In genomic region chr12:36205579-36206119, GRCm38 (mm10) we compare ENCODE assay signal across 31 mouse cellular contexts. TPM values are rescaled to one million over a fixed set of nuclear protein-coding genes. Genes with fewer than 3 reads are reported as not detected.
A peak's percentile ranks its signal among the peaks of the same experiment; 100 is the strongest.
DNase-seq lines count a peak whose midpoint lies in the region; ATAC-seq and TF ChIP-seq lines count a peak whose summit lies in the region.
"Not testable (repeated sequence)": the region's sequence is repeated elsewhere in the genome, so short reads cannot be mapped to it uniquely, and the experiment has no call there.
"Had no signal": no experiment of that assay in that cellular context is flagged by ENCODE, and none has a peak within 500 bp of the region (broad histone marks: within the 10 kb centered on the region; RNA-seq: fewer than 3 reads in every experiment).

No protein-coding gene starts in this region.

- H3K9ac ChIP-seq in CH12.LX (ENCODE audit: insufficient read depth, low read depth); MEL (ENCODE audit: control insufficient read depth, low read depth, low read length, poor library complexity, severe bottlenecking); forebrain, embryonic 12.5 days; liver, adult 2 months (ENCODE audit: low read depth, low read length): not testable (repeated sequence)

- H3K79me2 ChIP-seq in CH12.LX (replicated peaks; ENCODE audit: control insufficient read depth, extremely low read depth, insufficient read depth, poor library complexity, severe bottlenecking); MEL (ENCODE audit: control insufficient read depth, insufficient read depth, low read length, poor library complexity); liver, adult 2 months (ENCODE audit: control insufficient read depth, insufficient read depth, low read length): not testable (repeated sequence)

- H3K4me2 ChIP-seq in CH12.LX (ENCODE audit: insufficient read depth, low read depth, poor library complexity, severe bottlenecking); forebrain, embryonic 12.5 days: not testable (repeated sequence)

- 0 out of 2 replicates have a peak, but pooled peaks have one; percentile 21 for ATAC-seq in forebrain, embryonic 12.5 days (ENCODE audit: low FRiP score)
- peak; percentile 53 for ATAC-seq in inflammation-experienced regulatory T-cells, adult 6 months

- TF ChIP-seq CTCF in CH12.LX (conservative IDR thresholded peaks at IDR 0.05 in 1 of 2, IDR thresholded peaks at IDR 0.05 in 1 of 2; ENCODE audit: low read depth in 2 of 2, low read length in 2 of 2); MEL (IDR thresholded peaks at IDR 0.05 in 2 of 3, conservative IDR thresholded peaks at IDR 0.05 in 1 of 3; ENCODE audit: control insufficient read depth in 1 of 3, insufficient read depth in 1 of 3, low read depth in 2 of 3, low read length in 3 of 3, poor library complexity in 1 of 3, severe bottlenecking in 1 of 3); brain, embryonic 14.5 days (IDR thresholded peaks at IDR 0.05; ENCODE audit: borderline replicate concordance, extremely low read depth, insufficient read depth, insufficient read length); liver, adult 2 months (IDR thresholded peaks at IDR 0.05; ENCODE audit: low read depth, low read length): not testable (repeated sequence)

- in situ Hi-C loops in CH12.LX (cut with MboI; ENCODE audit: low pct_ligation_motif_present, low pct_unique_long_range_greater_than_20kb, low sequenced_read_pairs) = not testable (repeated sequence)

- H3K27ac ChIP-seq in CH12.LX (ENCODE audit: insufficient read depth, low read depth); MEL (ENCODE audit: control insufficient read depth, low read depth, low read length); forebrain, embryonic 12.5 days; liver, adult 2 months (replicated peaks; ENCODE audit: insufficient read depth, low read depth, low read length): not testable (repeated sequence)

- not testable (repeated sequence) for H3K27me3 ChIP-seq in CH12.LX (replicated peaks); MEL (ENCODE audit: control insufficient read depth in 1 of 2, insufficient read depth in 2 of 2, low read length in 2 of 2); forebrain, embryonic 12.5 days; liver, adult 2 months (ENCODE audit: control insufficient read depth, insufficient read depth, low read length)

- DNase-seq in CH12.LX (ENCODE audit: extremely low read depth) = not testable (repeated sequence)
- DNase-seq in MEL (ENCODE audit: low read depth, low spot score) = peak; percentile 19
- peak; percentile 34 for DNase-seq in brain, embryonic 14.5 days (ENCODE audit: low read depth)
- peak; percentile 40 for DNase-seq in liver, adult 2 months (ENCODE audit: extremely low read depth, low read depth, low spot score)
- peak; percentile 40 for DNase-seq in naive thymus-derived CD4-positive, alpha-beta T cell, adult 2 months (ENCODE audit: low read depth)

- 62% methylated on average over 5 of the region's 5 CpGs for WGBS in forebrain, embryonic 12.5 days
- 52% methylated on average over 5 of the region's 5 CpGs for WGBS in liver, adult 2 months

- H3K4me1 ChIP-seq in CH12.LX (ENCODE audit: control insufficient read depth in 1 of 2, insufficient read depth in 2 of 2); MEL (ENCODE audit: control insufficient read depth in 1 of 2, insufficient read depth in 2 of 2, low read length in 2 of 2); liver, adult 2 months (ENCODE audit: control insufficient read depth, insufficient read depth, low read length): not testable (repeated sequence)
- H3K4me1 ChIP-seq in forebrain, embryonic 12.5 days = peaks cover 11% of the 10 kb centered on the region

- H3K4me3 ChIP-seq in CH12.LX (replicated peaks in 1 of 3; ENCODE audit: low read depth in 2 of 3, low read length in 2 of 3, poor library complexity in 1 of 3); MEL (ENCODE audit: control insufficient read depth in 1 of 2, insufficient read depth in 1 of 2, low read depth in 2 of 2, low read length in 2 of 2); forebrain, embryonic 12.5 days (replicated peaks); liver, adult 2 months (ENCODE audit: insufficient read depth, low read depth, low read length): not testable (repeated sequence)

- H3K9me3 ChIP-seq in CH12.LX (replicated peaks; ENCODE audit: low read length); MEL (replicated peaks; ENCODE audit: insufficient read depth, low read length); forebrain, embryonic 12.5 days: not testable (repeated sequence)

- not testable (repeated sequence) for TF ChIP-seq POLR2A in CH12.LX (IDR thresholded peaks at IDR 0.05; ENCODE audit: low read depth, low read length); MEL (IDR thresholded peaks at IDR 0.05; ENCODE audit: control insufficient read depth in 1 of 2, insufficient read depth in 1 of 2, low read depth in 1 of 2, low read length in 2 of 2, poor library complexity in 1 of 2); brain, embryonic 14.5 days (IDR thresholded peaks at IDR 0.05; ENCODE audit: borderline replicate concordance, extremely low read depth, insufficient read depth, insufficient read length, poor library complexity, severe bottlenecking); liver, adult 2 months (IDR thresholded peaks at IDR 0.05; ENCODE audit: extremely low read depth, insufficient read depth, low read length)

- TF ChIP-seq EP300 in CH12.LX (IDR thresholded peaks at IDR 0.05; ENCODE audit: low read length); MEL (IDR thresholded peaks at IDR 0.05; ENCODE audit: low read depth in 1 of 2, low read length in 2 of 2): not testable (repeated sequence)

- dilution Hi-C loops in CH12.LX (cut with MboI; ENCODE audit: extremely low pct_ligation_motif_present, extremely low pct_unique_long_range_greater_than_20kb, low sequenced_read_pairs) = not testable (repeated sequence)

- H3K36me3 ChIP-seq in CH12.LX (replicated peaks in 1 of 2; ENCODE audit: control insufficient read depth in 1 of 2, insufficient read depth in 1 of 2, low read length in 1 of 2); MEL (ENCODE audit: control insufficient read depth in 1 of 2, insufficient read depth in 2 of 2, low read length in 2 of 2); forebrain, embryonic 12.5 days (replicated peaks); liver, adult 2 months (ENCODE audit: control insufficient read depth, insufficient read depth, low read length): not testable (repeated sequence)

- not testable (repeated sequence) for TF ChIP-seq RAD21 in CH12.LX (IDR thresholded peaks at IDR 0.05; ENCODE audit: low read depth, low read length); MEL (IDR thresholded peaks at IDR 0.05; ENCODE audit: low read depth, low read length)

TF ChIP-seq in CH12.LX, 34 proteins besides CTCF, POLR2A, EP300 and RAD21:
- TF ChIP-seq ZNF384 (IDR thresholded peaks at IDR 0.05; ENCODE audit: low read depth, low read length) = peak; percentile 69

TF ChIP-seq in MEL, 35 proteins besides CTCF, POLR2A, EP300 and RAD21:
- TF ChIP-seq ZNF384 (IDR thresholded peaks at IDR 0.05; ENCODE audit: low read depth, low read length) = peak; percentile 75

RNA-seq across cellular contexts. Expression of gene Lrrc72, which starts 47.5 kb away (rescaled TPM):
- total RNA-seq in CH12.LX (2012; rRNA removed) (not detected in 2 replicates), CH12.LX (2014; rRNA removed) (not detected in 2 replicates), MEL (2012; rRNA removed) (not detected in 2 replicates)
- polyA plus RNA-seq in CH12.LX (2012; ENCODE audit: insufficient read length, low read depth) (not detected in 2 replicates), MEL (2012; ENCODE audit: insufficient read depth in 1 of 2, insufficient read length in 2 of 2, low read depth in 1 of 2, low replicate concordance in 2 of 2, missing spikeins in 1 of 2) (not detected)
- polyA plus RNA-seq in brain, embryonic 14.5 days (2012; rRNA removed) = not detected in 2 replicates
- not detected in 2 replicates for polyA plus RNA-seq in forebrain, embryonic 12.5 days (2016; fragmentation: Nextera tagmentation; extraction: Ambion mirVana)
- under 1 TPM in 1 of 3 experiments, not detected in 2; 0.54 TPM for polyA plus RNA-seq in inflammation-experienced regulatory T-cells, adult 6 months (2017; shearing (Covaris generic))
- total RNA-seq in liver, adult 2 months (2014; rRNA removed) = not detected in 2 replicates
- polyA plus RNA-seq in liver, adult 2 months (2012; rRNA removed) = not detected in 2 replicates
- total RNA-seq: adrenal gland, postnatal 14 days; gastrocnemius, postnatal 14 days; heart, adult 18-20 months; heart, postnatal 36 days; layer of hippocampus, adult 8-10 months; layer of hippocampus, postnatal 25 days; left cerebral cortex, adult 8-10 months; left cerebral cortex, postnatal 36 days had no signal
- polyA plus RNA-seq: C2C12; cerebellum, adult 2 months; embryonic facial prominence, embryonic 10.5 days; embryonic facial prominence, embryonic 15.5 days; forebrain, embryonic 14.5 days; heart, embryonic 11.5 days; heart, embryonic 16.5 days; hindbrain, embryonic 13.5 days; kidney, adult 2 months; kidney, embryonic 16.5 days; limb, embryonic 13.5 days; liver, embryonic 14.5 days; lung, adult 2 months; midbrain, embryonic 11.5 days; neural tube, embryonic 12.5 days; spleen, adult 2 months had no signal

RNA-seq across cellular contexts. Expression of gene Bzw2, which starts 47.8 kb away (rescaled TPM):
- total RNA-seq in CH12.LX (2012; rRNA removed) (161 and 192 TPM in 2 replicates), CH12.LX (2014; rRNA removed) (412 and 424 TPM in 2 replicates), MEL (2012; rRNA removed) (141 and 155 TPM in 2 replicates)
- polyA plus RNA-seq in CH12.LX (2012; ENCODE audit: insufficient read length, low read depth) (254 and 275 TPM in 2 replicates), MEL (2012; ENCODE audit: insufficient read depth in 1 of 2, insufficient read length in 2 of 2, low read depth in 1 of 2, low replicate concordance in 2 of 2, missing spikeins in 1 of 2) (100 to 1,000 TPM; 157 to 170 TPM)
- polyA plus RNA-seq in brain, embryonic 14.5 days (2012; rRNA removed) = 225 and 239 TPM in 2 replicates
- 309 and 332 TPM in 2 replicates for polyA plus RNA-seq in forebrain, embryonic 12.5 days (2016; fragmentation: Nextera tagmentation; extraction: Ambion mirVana)
- polyA plus RNA-seq in inflammation-experienced regulatory T-cells, adult 6 months (2017; shearing (Covaris generic)) = 100 to 1,000 TPM; 133 to 204 (median 162) TPM
- 7.5 and 8.5 TPM in 2 replicates for total RNA-seq in liver, adult 2 months (2014; rRNA removed)
- 2.4 and 2.5 TPM in 2 replicates for polyA plus RNA-seq in liver, adult 2 months (2012; rRNA removed)

RNA-seq across cellular contexts. Expression of gene Ankmy2, which starts 48.7 kb away (rescaled TPM):
- total RNA-seq in CH12.LX (2012; rRNA removed) (13.8 and 14.8 TPM in 2 replicates), CH12.LX (2014; rRNA removed) (19.1 and 20.9 TPM in 2 replicates), MEL (2012; rRNA removed) (14.2 and 15.3 TPM in 2 replicates)
- polyA plus RNA-seq in CH12.LX (2012; ENCODE audit: insufficient read length, low read depth) (16.7 and 16.8 TPM in 2 replicates), MEL (2012; ENCODE audit: insufficient read depth in 1 of 2, insufficient read length in 2 of 2, low read depth in 1 of 2, low replicate concordance in 2 of 2, missing spikeins in 1 of 2) (10 to 100 TPM in 1 of 2 experiments, not detected in 1; 14.3 TPM)
- 29.9 and 39.5 TPM in 2 replicates for polyA plus RNA-seq in brain, embryonic 14.5 days (2012; rRNA removed)
- 32.1 and 34.2 TPM in 2 replicates for polyA plus RNA-seq in forebrain, embryonic 12.5 days (2016; fragmentation: Nextera tagmentation; extraction: Ambion mirVana)
- polyA plus RNA-seq in inflammation-experienced regulatory T-cells, adult 6 months (2017; shearing (Covaris generic)) = 10 to 100 TPM; 37.6 to 51.3 (median 47.3) TPM
- total RNA-seq in liver, adult 2 months (2014; rRNA removed) = 6.5 and 7.9 TPM in 2 replicates
- polyA plus RNA-seq in liver, adult 2 months (2012; rRNA removed) = 2.6 and 3.4 TPM in 2 replicates

Comparison
In these comparisons a context has a peak if more than half of its experiments do, and no peak if none do; other contexts are left out.
1. RNA of gene Bzw2, which starts 47.8 kb away (polyA plus RNA-seq): 309 to 332 TPM in forebrain, embryonic 12.5 days, 254 to 275 TPM in CH12.LX, 225 to 239 TPM in brain, embryonic 14.5 days, 157 to 170 TPM in MEL and 133 to 204 TPM in inflammation-experienced regulatory T-cells, adult 6 months; 2.4 to 2.5 TPM in liver, adult 2 months; every median in the first group is over 10 times any median in the second.